Mouse (Mus musculus): ENCODE measurements around the gene Rtn2. TPM values are rescaled to one million over a fixed set of nuclear protein-coding genes. Genes with fewer than 3 reads are reported as not detected.
A peak's percentile ranks its signal among the peaks of the same experiment; 100 is the strongest.

The Rtn2 gene
- total RNA-seq, 2 experiments from 2014 or later: 85.9 to 96.3 TPM

- DNase-seq (ENCODE audit: extremely low spot score in 1 of 2, low spot score in 1 of 2): no peak
These were observed 59.5 kb downstream of the Rtn2 start for GRCm38 (mm10) chr7:19341761-19342409.

GRCm38 (mm10) chr7:19342481-19343027 is 60.1 kb downstream of the Rtn2 start:
- DNase-seq (ENCODE audit: extremely low spot score in 1 of 2, low spot score in 1 of 2): peak; percentile 94 to 97

GRCm38 (mm10) chr7:19343210-19343808 is 60.9 kb downstream of the Rtn2 start:
- peak; percentile 70 to 74 for DNase-seq (ENCODE audit: extremely low spot score in 1 of 2, low spot score in 1 of 2)

- no peak for DNase-seq (ENCODE audit: extremely low spot score in 1 of 2, low spot score in 1 of 2)
These were observed 61.9 kb downstream of the Rtn2 start, which contains the start of gene Ercc1 for GRCm38 (mm10) chr7:19344237-19344847. TSS of gene Ercc1 (plus strand) at chr7:19344778.

- DNase-seq (ENCODE audit: extremely low spot score in 1 of 2, low spot score in 1 of 2): peak; percentile 84 to 88
These were observed 62.6 kb downstream of the Rtn2 start for GRCm38 (mm10) chr7:19344938-19345471.

Other genes with a start within 250 kb of the Rtn2 start
- gene Rsph6a, start 227.9 kb upstream of the Rtn2 start, total RNA-seq (2021): under 1 TPM in 1 of 2 experiments, not detected in 1; 0.10 TPM
- 100 to 1,000 TPM; 151 to 152 TPM for gene Dmwd, start 206.4 kb upstream of the Rtn2 start, total RNA-seq (2021)
- gene Dmpk, start 198.8 kb upstream of the Rtn2 start, total RNA-seq (2021): 10 to 100 TPM; 26.7 to 39.3 TPM
- 1 to 10 TPM; 1.8 to 2.6 TPM for gene Six5, start 188.0 kb upstream of the Rtn2 start, total RNA-seq (2021)
- under 1 TPM; 0.42 to 0.49 TPM for gene Gm4969, start 164.3 kb upstream of the Rtn2 start, total RNA-seq (2021)
- gene Fbxo46, start 162.8 kb upstream of the Rtn2 start, total RNA-seq (2021): 10 to 100 TPM; 13.2 to 14.2 TPM
- gene Qpctl, start 133.3 kb upstream of the Rtn2 start, total RNA-seq (2021): 10 to 100 TPM; 17.9 to 19.7 TPM
- 10 to 100 TPM; 72.4 to 84.8 TPM for gene Snrpd2, start 132.9 kb upstream of the Rtn2 start, total RNA-seq (2021)
- gene Gipr, start 116.5 kb upstream of the Rtn2 start, total RNA-seq (2021): under 1 TPM; 0.37 to 0.77 TPM
- 100 to 1,000 TPM; 157 to 164 TPM for gene Eml2, start 106.2 kb upstream of the Rtn2 start, total RNA-seq (2021)
- gene Gpr4, start 70.1 kb upstream of the Rtn2 start, total RNA-seq (2021): 1 to 10 TPM; 2.2 to 2.5 TPM
- 10 to 100 TPM; 36.5 to 41.5 TPM for gene Opa3, start 54.3 kb upstream of the Rtn2 start, total RNA-seq (2021)
- 10 to 100 TPM; 15.2 to 16.3 TPM for gene Vasp, start 10.8 kb upstream of the Rtn2 start, total RNA-seq (2021)
- gene Ppm1n, start 2.6 kb upstream of the Rtn2 start, total RNA-seq (2021): not detected
- 1 to 10 TPM; 5.2 to 9.8 TPM for gene Fosb, start 27.4 kb downstream of the Rtn2 start, total RNA-seq (2021)
- 10 to 100 TPM; 37.8 to 39.1 TPM for gene Ercc1, start 62.2 kb downstream of the Rtn2 start, total RNA-seq (2021)
- gene Cd3eap, start 76.9 kb downstream of the Rtn2 start, total RNA-seq (2021): 10 to 100 TPM; 17.7 to 18.3 TPM
- gene Ppp1r13l, start 77.1 kb downstream of the Rtn2 start, total RNA-seq (2021): 1 to 10 TPM; 4.5 to 4.8 TPM
- 10 to 100 TPM; 34.5 to 34.9 TPM for gene Ercc2, start 99.4 kb downstream of the Rtn2 start, total RNA-seq (2021)
- gene Klc3, start 121.5 kb downstream of the Rtn2 start, total RNA-seq (2021): 1 to 10 TPM; 2.2 to 3.4 TPM
- gene Ckm, start 122.2 kb downstream of the Rtn2 start, total RNA-seq (2021): not detected
- gene Mark4, start 176.2 kb downstream of the Rtn2 start, total RNA-seq (2021): 100 to 1,000 TPM in 1 of 2 experiments, 10 to 100 TPM in 1; 92.8 to 105 TPM
- under 1 TPM; 0.37 to 0.38 TPM for gene Exoc3l2, start 180.7 kb downstream of the Rtn2 start, total RNA-seq (2021)
- gene Bloc1s3, start 225.7 kb downstream of the Rtn2 start, total RNA-seq (2021): 1 to 10 TPM; 6.0 to 7.1 TPM
- 10 to 100 TPM; 20.1 to 21.1 TPM for gene Trappc6a, start 225.8 kb downstream of the Rtn2 start, total RNA-seq (2021)
- under 1 TPM; 0.49 to 0.66 TPM for gene Nkpd1, start 235.2 kb downstream of the Rtn2 start, total RNA-seq (2021)